Mouse (Mus musculus) ES-E14 (cell line): Measurements from ENCODE around the gene Irf2bpl. TPM values are rescaled to one million over a fixed set of nuclear protein-coding genes. Genes with fewer than 3 reads are reported as not detected.

Experiments used
- DNase-seq: peaks from one replicate; pipeline ENCODE4 v3.0.0-alpha.2; 2013; ENCODE audit warnings: low read depth, low spot score
- H3K27ac ChIP-seq: 2 replicates; pipeline ENCODE4 v1.5.1; 2012; ENCODE audit warnings: low read depth, mild to moderate bottlenecking, low read length, moderate library complexity, mixed read lengths; ENCODE audit not compliant: poor library complexity, insufficient read depth, severe bottlenecking
- H3K36me3 ChIP-seq: 2 replicates; pipeline ENCODE4 v1.6.1; 2012; ENCODE audit warnings: mild to moderate bottlenecking, low read length, moderate library complexity, mixed read lengths; ENCODE audit not compliant: control insufficient read depth, poor library complexity, insufficient read depth, severe bottlenecking
- H3K4me1 ChIP-seq, 2 experiments: fragments of 150-350 bp in 1 of 2; sonication (generic) in 1 of 2; 2 replicates each; pipeline ENCODE4 v1.6.1; 2012; ENCODE audit warnings: low read length in 2 of 2, mild to moderate bottlenecking in 1 of 2, mixed read lengths in 1 of 2; ENCODE audit not compliant: control insufficient read depth in 2 of 2, insufficient read depth in 2 of 2, poor library complexity in 1 of 2
- H3K4me3 ChIP-seq, 2 experiments: fragments of 150-350 bp in 1 of 2; sonication (generic) in 1 of 2; 2 replicates each; pipeline ENCODE4 v1.5.1; 2012; ENCODE audit warnings: low read length in 2 of 2, low read depth in 1 of 2, mild to moderate bottlenecking in 1 of 2, mixed read lengths in 1 of 2; ENCODE audit not compliant: insufficient read depth in 1 of 2, poor library complexity in 1 of 2, severe bottlenecking in 1 of 2
- H3K9ac ChIP-seq: 2 replicates; pipeline ENCODE4 v1.6.1; 2012; ENCODE audit warnings: low read depth, mild to moderate bottlenecking, low read length, mixed read lengths; ENCODE audit not compliant: poor library complexity, insufficient read depth, severe bottlenecking
- H3K9me3 ChIP-seq: fragments of 150-350 bp; sonication (generic); 2 replicates; pipeline ENCODE4 v1.6.1; 2012; ENCODE audit warnings: low read depth, mild to moderate bottlenecking, low read length; ENCODE audit not compliant: control insufficient read depth, insufficient read depth
- CHD2 ChIP-seq: IDR thresholded peaks from 2 replicates; pipeline ENCODE4 v1.6.1; 2014; ENCODE audit warnings: mild to moderate bottlenecking, low read depth, low read length, inconsistent platforms
- HCFC1 ChIP-seq: IDR thresholded peaks from 2 replicates; pipeline ENCODE4 v1.6.1; 2012; ENCODE audit warnings: low read length, inconsistent platforms, borderline replicate concordance; ENCODE audit not compliant: insufficient read depth
- MAFK ChIP-seq: IDR thresholded peaks from 2 replicates; pipeline ENCODE4 v1.6.1; 2014; ENCODE audit warnings: mild to moderate bottlenecking, low read depth, low read length, inconsistent platforms; ENCODE audit not compliant: insufficient read depth
- ZC3H11A ChIP-seq: IDR thresholded peaks from 2 replicates; pipeline ENCODE4 v1.6.1; 2012; ENCODE audit warnings: low read depth, mild to moderate bottlenecking, inconsistent platforms, low read length, borderline replicate concordance
- ZNF384 ChIP-seq: IDR thresholded peaks from 2 replicates; pipeline ENCODE4 v1.6.1; 2012; ENCODE audit warnings: low read depth, low read length, inconsistent platforms
- in situ Hi-C, 2 experiments: fragments of 600-800 bp; cut with MboI; formaldehyde crosslinking; loops; one replicate each; pipeline ENCODE4 v1.15.1; 2025; ENCODE audit warnings: low sequenced_read_pairs in 2 of 2, inconsistent platforms in 1 of 2; ENCODE audit not compliant: unreplicated experiment in 2 of 2
- total RNA-seq: library from RNA; depleted of rRNA; stranded (reverse); fragments of 300-350 nt; gene quantifications from 2 replicates; pipeline ENCODE4 v1.2.3, GENCODE M21; 2012

The Irf2bpl gene
- total RNA-seq, 1 experiment, result 43.2 TPM

GRCm38 (mm10) chr12:86842866-86843459 is 41.6 kb downstream of the Irf2bpl start:
- Histone ChIP-seq H3K4me3 (no peak overlapping the region), H3K36me3 (no peaks in the 10 kb centered on the region), H3K9ac (no peak overlapping the region), H3K4me1 (peaks cover 3 to 14% of the 10 kb centered on the region in 2 experiments; a peak in 2 of 4 replicates), H3K27ac (no peak overlapping the region), H3K9me3 (no peaks in the 10 kb centered on the region)
- in situ Hi-C loops, result no loop called here
- no peak for TF ChIP-seq HCFC1
- TF ChIP-seq ZC3H11A, result no peak
- no peak for TF ChIP-seq CHD2
- no peak for TF ChIP-seq MAFK
- TF ChIP-seq ZNF384, result no peak
- DNase-seq, result no peak

GRCm38 (mm10) chr12:86840526-86840925 is 44.1 kb downstream of the Irf2bpl start:
- Histone ChIP-seq H3K9ac (no peak overlapping the region), H3K9me3 (no peaks in the 10 kb centered on the region), H3K27ac (no peak overlapping the region), H3K4me1 (peaks cover 6 to 20% of the 10 kb centered on the region in 2 experiments; a peak in 3 of 4 replicates), H3K36me3 (no peaks in the 10 kb centered on the region), H3K4me3 (no peak overlapping the region)
- no peak; the same call in 1 of the 2 replicates for TF ChIP-seq ZNF384
- TF ChIP-seq HCFC1, result no peak
- no peak for TF ChIP-seq CHD2
- no peak for TF ChIP-seq ZC3H11A
- no peak for TF ChIP-seq MAFK
- in situ Hi-C loops, result no loop called here
- no peak for DNase-seq

DNA sequence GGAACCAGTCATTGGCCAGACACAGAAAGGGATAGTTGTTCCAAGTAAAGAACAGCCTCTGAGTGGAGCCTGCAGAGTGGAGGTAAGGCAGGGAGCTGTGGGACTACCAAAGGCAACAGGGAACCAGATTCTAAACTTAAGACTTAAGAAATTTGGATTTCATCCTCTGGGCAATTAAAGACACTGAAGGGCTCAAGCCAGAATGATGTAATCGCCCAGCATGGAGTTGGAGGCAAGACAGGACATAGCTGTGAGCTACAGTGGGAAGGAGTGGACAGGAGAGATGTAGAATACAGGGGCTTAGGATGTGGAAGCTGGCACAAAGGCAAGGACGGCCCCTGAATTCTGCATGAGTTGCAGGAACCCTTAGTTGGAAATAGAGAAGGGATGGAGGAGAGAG is 46.4 kb downstream of the Irf2bpl start:
- in situ Hi-C loops, result no loop called here
- Histone ChIP-seq H3K9ac (no peak overlapping the region), H3K36me3 (no peaks in the 10 kb centered on the region), H3K4me1 (peaks cover 10 to 30% of the 10 kb centered on the region in 2 experiments), H3K27ac (no peak overlapping the region), H3K4me3 (no peak overlapping the region), H3K9me3 (no peaks in the 10 kb centered on the region)
- no peak for TF ChIP-seq CHD2
- TF ChIP-seq HCFC1, result no peak
- TF ChIP-seq ZC3H11A, result no peak
- no peak for TF ChIP-seq ZNF384
- no peak for TF ChIP-seq MAFK
- no peak for DNase-seq

- 0 out of 4 replicates have a peak overlapping the region, but pooled peaks of 1 of the 2 experiments have one; percentile 2 for H3K4me3 ChIP-seq
- in situ Hi-C loops, result no loop called here
- H3K9ac ChIP-seq, result peak overlapping the region; percentile 7; the same call in 1 of the 2 replicates
- H3K4me1 ChIP-seq, result peaks cover 15 to 40% of the 10 kb centered on the region in 2 experiments
- peak overlapping the region; percentile 16 for H3K27ac ChIP-seq
- TF ChIP-seq HCFC1, result no peak
- no peak for TF ChIP-seq CHD2
- no peak for TF ChIP-seq ZNF384
- TF ChIP-seq ZC3H11A, result no peak
- TF ChIP-seq MAFK, result no peak
- no peaks in the 10 kb centered on the region for H3K36me3 ChIP-seq
- DNase-seq, result peak; percentile 83
- no peaks in the 10 kb centered on the region for H3K9me3 ChIP-seq
These were observed 48.1 kb downstream of the Irf2bpl start for GRCm38 (mm10) chr12:86836431-86837047.
